Mouse (Mus musculus): Measurements from ENCODE around the gene Ano6.
A peak's percentile ranks its signal among the peaks of the same experiment; 100 is the strongest.

Ano6 gene

GRCm38 (mm10) chr15:95797144-95797983 lies 6.7 kb downstream of the Ano6 start:
- no peak for DNase-seq (ENCODE audit: low spot score in 2 of 2)

DNA sequence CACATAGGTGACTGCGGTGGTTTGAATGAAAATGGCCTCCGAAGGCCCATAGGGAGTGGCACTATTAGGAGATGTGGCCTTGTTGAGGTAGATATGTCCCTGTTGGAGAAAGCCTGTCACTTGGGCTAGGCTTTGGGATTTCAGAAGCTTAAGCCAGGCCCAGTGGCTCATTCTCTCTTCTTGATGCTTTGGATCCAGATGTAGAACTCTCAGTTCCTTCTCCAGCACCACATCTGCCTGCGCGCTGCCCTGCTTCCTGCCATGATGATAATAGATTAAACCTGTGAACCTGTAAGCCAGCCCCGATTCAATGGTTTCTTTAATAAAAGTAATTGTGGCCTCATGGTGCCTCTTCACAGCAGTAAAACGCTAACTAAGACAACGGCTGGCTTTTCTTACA lies 7.6 kb downstream of the Ano6 start:
- no peak for DNase-seq (ENCODE audit: low spot score in 2 of 2)

DNA sequence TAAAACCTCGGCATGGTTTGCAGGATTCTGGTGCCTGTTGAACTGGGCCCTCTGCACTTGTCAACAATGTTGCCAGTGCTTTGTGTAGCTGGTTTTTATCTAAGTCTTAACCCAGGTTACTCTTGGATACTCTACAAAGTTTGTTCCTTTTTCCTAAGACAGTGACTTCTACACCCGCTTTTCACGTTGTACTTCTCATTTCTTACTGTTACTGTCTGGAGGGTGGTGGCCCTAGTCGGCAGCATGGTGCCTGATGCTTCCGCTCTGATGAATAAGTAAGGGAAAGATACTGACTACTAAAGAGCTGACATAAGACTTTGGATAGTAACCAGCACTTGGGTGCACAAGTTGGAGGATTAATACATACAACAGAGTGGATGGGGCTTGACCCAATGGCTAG lies 9.0 kb downstream of the Ano6 start:
- no peak for DNase-seq (ENCODE audit: low spot score in 2 of 2)

DNA sequence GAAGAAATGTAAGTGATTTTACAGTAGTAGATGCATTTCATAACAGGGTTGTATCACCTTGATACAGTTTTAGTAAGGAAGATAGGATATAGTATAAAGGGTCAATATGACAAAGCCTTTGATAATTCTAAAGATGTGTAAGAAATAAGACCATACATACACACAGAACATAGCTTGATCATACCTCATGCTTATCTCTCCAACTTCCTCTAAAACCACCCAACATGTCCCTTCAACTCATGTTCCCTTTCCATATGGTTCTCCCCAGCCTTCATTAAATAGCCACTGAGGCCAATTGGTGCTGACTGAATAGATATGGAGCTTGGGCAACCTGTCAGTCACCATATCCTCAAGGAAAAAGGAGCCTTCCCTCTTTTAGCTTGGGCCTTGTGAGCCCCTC lies 9.4 kb downstream of the Ano6 start:
- no peak for DNase-seq (ENCODE audit: low spot score in 2 of 2)

- no peak for DNase-seq (ENCODE audit: low spot score in 2 of 2)
Observed at GRCm38 (mm10) chr15:95801261-95801979, 10.8 kb downstream of the Ano6 start.

DNA sequence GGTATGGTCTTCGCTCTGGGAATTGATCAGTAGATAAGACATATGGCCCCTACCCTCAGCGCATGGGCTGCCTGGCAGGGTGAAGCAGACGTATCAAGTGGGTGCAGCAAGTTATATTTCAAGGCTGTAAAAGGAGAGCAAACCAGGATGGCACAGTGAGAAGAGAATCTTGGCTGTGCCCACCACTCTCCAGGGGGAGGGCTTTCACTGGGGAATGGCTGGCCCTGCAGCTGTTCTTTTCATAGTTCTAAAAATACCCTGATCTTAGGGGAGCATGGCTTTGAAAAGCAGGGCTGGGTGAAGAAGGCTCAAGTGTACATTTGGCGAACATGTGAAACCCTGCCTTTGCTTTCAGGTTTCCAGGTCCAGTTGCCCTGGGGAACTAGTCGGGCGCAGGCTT lies 11.5 kb downstream of the Ano6 start:
- DNase-seq (ENCODE audit: low spot score in 2 of 2), result no peak

GRCm38 (mm10) chr15:95802762-95803161 lies 12.1 kb downstream of the Ano6 start:
- DNase-seq (ENCODE audit: low spot score in 2 of 2), result no peak

DNA sequence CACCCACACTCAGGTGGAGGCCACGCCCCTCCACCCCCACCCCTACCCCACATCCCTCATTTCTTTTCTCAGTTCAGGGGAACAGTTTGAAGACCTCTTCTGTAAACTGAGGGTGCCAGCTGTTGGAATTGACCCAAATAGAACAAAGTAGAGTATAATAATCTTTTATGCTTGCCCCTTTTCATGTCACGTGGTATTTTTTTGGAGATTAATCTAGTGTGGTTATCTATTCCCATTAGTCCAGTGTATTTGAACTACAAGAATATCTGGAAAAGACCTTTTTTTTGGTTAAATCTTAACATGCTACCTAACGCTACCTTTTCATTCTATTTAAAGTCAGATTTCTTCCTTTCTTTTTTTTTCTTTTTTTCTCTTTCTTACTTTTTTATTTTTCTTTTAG lies 12.8 kb downstream of the Ano6 start:
- no peak for DNase-seq (ENCODE audit: low spot score in 2 of 2)

DNA sequence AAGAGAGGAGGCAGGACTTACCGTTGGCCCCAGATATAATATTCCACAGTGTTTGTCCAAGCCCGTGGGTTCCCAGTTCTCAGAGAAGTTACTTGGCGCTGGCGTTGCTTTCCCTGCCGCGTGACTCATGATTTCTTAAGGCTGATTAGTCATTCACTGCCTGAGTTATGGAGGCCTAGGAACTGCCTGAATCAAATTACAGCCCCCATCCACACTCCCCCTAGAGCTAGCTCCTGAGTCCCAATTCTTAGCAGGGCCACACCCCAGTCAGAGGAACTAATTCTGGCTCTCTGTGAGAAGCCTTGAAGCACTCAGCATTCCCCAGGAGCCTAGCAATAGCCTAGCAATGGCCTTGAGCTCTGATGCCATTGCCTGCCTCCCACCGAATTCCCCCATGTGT lies 13.6 kb downstream of the Ano6 start:
- peak in 1 of 2 experiments; percentile 20 for DNase-seq (ENCODE audit: low spot score in 2 of 2)

DNA sequence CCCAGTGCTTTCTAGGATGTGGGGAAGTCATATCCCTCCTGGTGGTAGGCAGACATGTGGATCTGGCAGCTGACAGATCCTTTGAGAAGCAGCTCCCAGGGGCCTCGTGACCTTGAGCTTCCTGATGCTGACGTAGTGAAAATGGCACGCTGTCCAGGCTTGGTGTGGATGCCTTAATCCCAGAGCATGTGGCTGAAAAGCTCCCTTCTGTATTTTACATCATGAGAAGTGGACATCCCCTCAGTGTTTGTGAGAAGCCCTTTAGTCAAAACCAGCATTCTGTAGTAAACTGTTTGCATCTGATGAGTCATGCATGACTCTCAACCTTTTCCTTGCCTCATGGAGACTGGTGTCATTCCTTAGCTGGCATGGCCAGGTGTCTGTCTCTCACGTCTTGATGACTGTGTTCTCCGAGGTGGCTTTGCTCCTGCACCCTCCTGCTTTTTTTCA lies 14.4 kb downstream of the Ano6 start:
- DNase-seq (ENCODE audit: low spot score in 2 of 2), result no peak

GRCm38 (mm10) chr15:95807908-95808307 lies 17.3 kb downstream of the Ano6 start:
- DNase-seq (ENCODE audit: low spot score in 2 of 2), result no peak

- DNase-seq (ENCODE audit: low spot score in 2 of 2), result no peak
Observed at GRCm38 (mm10) chr15:95810357-95810761, 19.7 kb downstream of the Ano6 start.

- no peak for DNase-seq (ENCODE audit: low spot score in 2 of 2)
Observed at GRCm38 (mm10) chr15:95812821-95813571, 22.4 kb downstream of the Ano6 start.

DNA sequence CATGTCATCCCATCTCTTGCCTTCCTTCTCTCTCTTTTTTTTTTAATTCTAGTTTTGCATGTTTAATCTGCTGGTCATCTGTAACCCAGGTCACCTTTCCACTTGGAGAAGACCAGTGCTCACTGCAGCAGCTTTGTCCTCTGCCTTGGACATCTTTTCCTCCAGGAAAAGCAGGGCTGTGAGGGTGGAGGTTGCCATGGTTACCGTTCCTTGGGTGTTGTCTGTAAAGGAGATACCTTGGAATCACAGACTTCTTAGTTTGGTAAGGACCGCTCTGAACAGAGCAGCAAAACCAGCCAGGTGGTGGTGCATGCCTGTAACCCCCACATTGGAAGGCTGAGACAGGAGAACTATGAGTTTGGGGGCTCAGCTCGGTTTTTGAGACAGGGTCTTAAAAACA lies 26.9 kb downstream of the Ano6 start:
- DNase-seq (ENCODE audit: low spot score in 2 of 2), result no peak

GRCm38 (mm10) chr15:95819249-95820035 lies 28.8 kb downstream of the Ano6 start:
- DNase-seq (ENCODE audit: low spot score in 2 of 2), result no peak

DNA sequence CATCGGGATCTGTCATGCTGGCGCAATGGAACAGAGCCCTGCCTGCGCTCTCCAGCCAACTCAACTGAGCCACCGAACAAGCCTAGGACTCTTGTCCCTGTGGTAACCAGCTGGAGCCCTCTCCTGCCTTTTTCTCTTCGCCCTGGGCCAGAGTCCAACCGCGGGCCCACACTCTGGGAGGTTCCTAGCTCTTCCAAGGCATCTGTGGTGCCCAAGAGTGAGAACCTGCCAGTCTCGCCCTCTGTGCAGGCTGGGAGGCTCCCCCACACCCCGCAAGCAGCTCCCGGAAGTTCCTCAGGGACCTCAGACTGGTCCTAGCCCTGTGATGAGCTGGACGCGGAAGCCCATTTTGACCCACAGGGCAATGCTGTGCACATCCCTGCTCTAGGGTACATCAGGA lies 29.5 kb downstream of the Ano6 start:
- DNase-seq (ENCODE audit: low spot score in 2 of 2), result no peak

- no peak for DNase-seq (ENCODE audit: low spot score in 2 of 2)
Observed at GRCm38 (mm10) chr15:95820678-95821077, 30.0 kb downstream of the Ano6 start.

- no peak for DNase-seq (ENCODE audit: low spot score in 2 of 2)
Observed at GRCm38 (mm10) chr15:95822099-95822498, 31.5 kb downstream of the Ano6 start.

- DNase-seq (ENCODE audit: low spot score in 2 of 2), result no peak
Observed at GRCm38 (mm10) chr15:95823383-95824306, 33.0 kb downstream of the Ano6 start.

DNA sequence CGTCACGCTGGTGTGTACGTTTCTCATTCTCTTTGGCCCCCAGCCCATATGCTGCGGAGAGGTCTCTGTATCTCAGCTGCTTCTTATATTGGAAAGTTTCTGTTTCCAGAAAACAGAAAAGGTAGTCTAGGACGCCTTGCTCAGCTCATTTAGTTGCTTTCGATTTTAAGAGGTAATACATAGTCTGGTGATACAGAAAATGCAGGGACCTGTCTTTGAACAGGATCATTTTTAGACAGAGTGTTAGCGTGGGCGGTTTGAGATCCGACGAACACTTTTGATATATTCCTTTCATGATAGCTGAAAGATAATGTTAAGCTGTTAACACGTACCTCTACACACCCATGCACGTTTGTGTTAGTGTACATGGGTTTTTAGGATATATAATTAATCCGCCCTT lies 35.9 kb downstream of the Ano6 start:
- DNase-seq (ENCODE audit: low spot score in 2 of 2), result no peak
